Mouse (Mus musculus) kidney, embryonic 14.5 days (tissue): ENCODE results near the gene Flt3. TPM values are rescaled to one million over a fixed set of nuclear protein-coding genes. Genes with fewer than 3 reads are reported as not detected.
A peak's percentile ranks its signal among the peaks of the same experiment; 100 is the strongest.

Experiments used
- ATAC-seq: fragments of 200-750 bp; cut with Nextera tagmentation; 2 replicates; pipeline ENCODE4 v1.8.0; 2017; ENCODE audit warnings: moderate number of reproducible peaks, mild to moderate bottlenecking, moderate TSS enrichment, moderate library complexity; ENCODE audit not compliant: low FRiP score, low TSS enrichment
- H3K27ac ChIP-seq: fragments of 300-500 bp; sonication (generic); 2 replicates; pipeline ENCODE4 v1.5.1; 2014; ENCODE audit warnings: low read depth, mild to moderate bottlenecking, low read length, moderate library complexity, mixed read lengths
- H3K27me3 ChIP-seq: fragments of 300-500 bp; sonication (generic); 2 replicates; pipeline ENCODE4 v1.6.1; 2014; ENCODE audit warnings: mild to moderate bottlenecking, low read length; ENCODE audit not compliant: control insufficient read depth, insufficient read depth
- H3K36me3 ChIP-seq: fragments of 300-500 bp; sonication (generic); 2 replicates; pipeline ENCODE4 v1.6.1; 2014; ENCODE audit warnings: low read length, mixed read lengths; ENCODE audit not compliant: control insufficient read depth, insufficient read depth
- H3K4me1 ChIP-seq: fragments of 300-500 bp; sonication (generic); 2 replicates; pipeline ENCODE4 v1.6.1; 2014; ENCODE audit warnings: low read length, mixed read lengths; ENCODE audit not compliant: control insufficient read depth, insufficient read depth
- H3K4me2 ChIP-seq: fragments of 300-500 bp; sonication (generic); replicated peaks from 2 replicates; pipeline ENCODE4 v1.6.1; 2014; ENCODE audit warnings: low read depth, mild to moderate bottlenecking, low read length
- H3K4me3 ChIP-seq: fragments of 300-500 bp; sonication (generic); 2 replicates; pipeline ENCODE4 v1.5.1; 2014; ENCODE audit warnings: mild to moderate bottlenecking, low read length
- H3K9ac ChIP-seq: fragments of 300-500 bp; sonication (generic); 2 replicates; pipeline ENCODE4 v1.6.1; 2014; ENCODE audit warnings: low read depth, mild to moderate bottlenecking, low read length, moderate library complexity
- H3K9me3 ChIP-seq: fragments of 300-500 bp; sonication (generic); 2 replicates; pipeline ENCODE4 v1.6.1; 2016; ENCODE audit warnings: low read length; ENCODE audit not compliant: control insufficient read depth
- WGBS: fragments of 180-500 bp; shearing (Covaris S2); extraction: QIAGEN DNeasy Blood & Tissue Kit; methylation state at CpG from one replicate; pipeline ENCODE4 v1.1.7; 2014; 5-methylcytosine and 5-hydroxymethylcytosine counted together
- polyA plus RNA-seq: library from polyadenylated mRNA; unstranded; fragments of >200 nt; fragmentation: Nextera tagmentation; extraction: Ambion mirVana; gene quantifications from 2 replicates; pipeline ENCODE4 v1.2.1, GENCODE M21; 2014

The Flt3 gene
- polyA plus RNA-seq, 1 experiment from 2014 or later: not detected

DNA sequence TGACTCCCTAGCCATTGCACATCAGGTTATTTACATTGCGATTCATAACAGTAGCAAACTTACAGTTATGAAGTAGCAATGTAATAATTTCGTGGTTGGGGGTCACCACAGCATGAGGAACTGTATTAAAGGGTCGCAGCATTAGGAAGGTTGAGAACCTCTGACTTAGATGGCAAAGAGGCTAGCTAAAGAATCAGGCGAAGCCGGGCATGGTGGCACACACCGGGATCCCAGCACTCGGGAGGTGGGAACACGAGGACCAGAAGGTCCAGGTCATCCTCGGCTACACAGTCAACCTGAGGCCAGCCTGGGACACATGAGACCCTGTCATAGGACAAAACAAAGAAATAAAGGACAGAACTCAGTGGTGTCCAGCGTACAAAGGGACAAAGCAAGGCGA, 70.3 kb downstream of the Flt3 start:
- no peak overlapping the region for H3K4me2 ChIP-seq
- no peak overlapping the region for H3K9ac ChIP-seq
- no peaks in the 10 kb centered on the region for H3K27me3 ChIP-seq
- H3K9me3 ChIP-seq: no peaks in the 10 kb centered on the region
- H3K27ac ChIP-seq: no peak overlapping the region
- ATAC-seq: no peak
- no peaks in the 10 kb centered on the region for H3K36me3 ChIP-seq
- WGBS: 81% methylated on average over 11 of the region's 11 CpGs
- no peak overlapping the region for H3K4me3 ChIP-seq
- H3K4me1 ChIP-seq: no peaks in the 10 kb centered on the region

DNA sequence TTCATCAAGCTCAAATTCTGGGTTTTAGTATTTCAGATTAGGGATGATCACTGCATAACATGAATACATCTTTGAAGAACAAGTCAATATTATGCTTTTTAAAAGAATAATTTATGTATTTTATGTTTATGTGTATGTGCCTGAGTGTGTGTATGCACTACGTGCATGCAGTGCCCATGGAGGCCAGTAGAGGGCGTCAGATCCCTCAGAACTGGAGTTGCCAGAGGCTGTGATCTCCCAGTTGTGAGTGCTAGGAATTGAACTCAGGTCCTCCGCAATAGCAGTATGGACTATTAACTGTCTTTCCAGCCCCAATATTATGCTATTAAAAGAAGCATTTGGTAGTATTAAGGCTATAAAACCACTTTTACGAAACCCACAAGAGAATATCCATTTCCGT, 72.7 kb downstream of the Flt3 start:
- H3K36me3 ChIP-seq: no peaks in the 10 kb centered on the region
- no peaks in the 10 kb centered on the region for H3K9me3 ChIP-seq
- peaks cover 3% of the 10 kb centered on the region; the same call in 1 of the 2 replicates for H3K27me3 ChIP-seq
- no peak overlapping the region for H3K9ac ChIP-seq
- no peak overlapping the region for H3K4me2 ChIP-seq
- 87% methylated on average over 5 of the region's 5 CpGs for WGBS
- no peak for ATAC-seq
- no peaks in the 10 kb centered on the region for H3K4me1 ChIP-seq
- no peak overlapping the region for H3K27ac ChIP-seq
- H3K4me3 ChIP-seq: no peak overlapping the region

DNA sequence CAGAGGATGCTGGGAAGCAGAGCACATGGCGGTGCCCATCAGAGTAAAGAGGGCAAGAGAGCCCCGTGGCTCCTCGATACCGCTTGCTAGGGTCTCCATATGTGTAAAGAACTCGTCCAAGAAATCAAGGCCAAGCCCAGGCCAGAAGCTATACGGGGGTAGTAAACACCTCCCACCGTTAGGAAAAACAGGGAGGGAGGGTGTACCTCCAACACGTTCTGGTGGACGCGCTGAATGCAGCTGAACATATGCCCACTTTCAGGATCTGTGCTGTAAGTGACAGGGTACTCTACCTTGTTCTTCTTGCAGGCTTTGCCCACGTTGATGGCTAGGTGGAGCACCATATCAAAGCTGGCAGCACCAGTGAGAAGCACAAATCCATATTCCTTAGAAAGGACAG, 74.4 kb downstream of the Flt3 start:
- WGBS: 72% methylated on average over 11 of the region's 11 CpGs
- H3K36me3 ChIP-seq: no peaks in the 10 kb centered on the region
- no peak overlapping the region for H3K4me3 ChIP-seq
- no peak overlapping the region for H3K27ac ChIP-seq
- peaks cover 15% of the 10 kb centered on the region; the same call in 1 of the 2 replicates for H3K27me3 ChIP-seq
- H3K4me1 ChIP-seq: no peaks in the 10 kb centered on the region
- no peak overlapping the region for H3K9ac ChIP-seq
- no peak overlapping the region for H3K4me2 ChIP-seq
- ATAC-seq: no peak
- H3K9me3 ChIP-seq: no peaks in the 10 kb centered on the region

DNA sequence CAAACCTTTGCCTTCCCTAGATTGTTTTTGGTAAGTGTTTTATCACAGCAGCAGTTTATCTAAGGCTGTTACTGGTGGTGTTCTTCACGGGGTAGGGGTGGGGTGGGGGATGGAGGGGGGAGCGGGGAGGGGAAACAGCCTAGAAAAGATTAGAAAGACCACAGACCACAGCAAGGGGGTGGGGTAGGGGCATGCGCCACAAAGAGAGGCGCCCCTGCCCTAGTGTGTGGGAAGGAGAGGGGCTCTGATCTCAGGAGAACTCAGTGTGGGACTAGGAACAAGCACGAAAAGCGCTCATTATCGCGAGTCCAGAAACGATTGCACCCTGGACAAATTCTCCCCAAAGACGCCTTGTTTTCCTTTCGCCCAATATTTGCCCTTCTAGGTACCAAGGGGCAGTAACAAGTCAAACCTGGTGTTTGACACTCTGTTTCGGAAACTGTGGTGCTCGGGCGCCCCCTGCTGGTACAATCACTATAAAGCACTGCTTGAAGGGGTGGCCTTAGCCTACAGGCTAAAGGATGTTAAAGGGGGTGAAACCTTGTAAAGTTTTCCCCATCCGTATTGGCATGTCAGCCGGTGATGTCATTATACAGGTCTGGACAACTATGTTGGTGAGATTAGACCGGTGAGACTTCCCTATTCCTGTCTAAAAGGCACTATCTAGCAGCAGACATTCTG, 76.9 kb downstream of the Flt3 start:
- H3K4me2 ChIP-seq: no peak overlapping the region
- no peak overlapping the region for H3K9ac ChIP-seq
- H3K36me3 ChIP-seq: no peaks in the 10 kb centered on the region
- no peaks in the 10 kb centered on the region for H3K4me1 ChIP-seq
- no peak overlapping the region for H3K27ac ChIP-seq
- H3K4me3 ChIP-seq: no peak overlapping the region
- no peak for ATAC-seq
- no peaks in the 10 kb centered on the region for H3K9me3 ChIP-seq
- H3K27me3 ChIP-seq: peaks cover 22% of the 10 kb centered on the region
- 21% methylated on average over 17 of the region's 17 CpGs for WGBS

DNA sequence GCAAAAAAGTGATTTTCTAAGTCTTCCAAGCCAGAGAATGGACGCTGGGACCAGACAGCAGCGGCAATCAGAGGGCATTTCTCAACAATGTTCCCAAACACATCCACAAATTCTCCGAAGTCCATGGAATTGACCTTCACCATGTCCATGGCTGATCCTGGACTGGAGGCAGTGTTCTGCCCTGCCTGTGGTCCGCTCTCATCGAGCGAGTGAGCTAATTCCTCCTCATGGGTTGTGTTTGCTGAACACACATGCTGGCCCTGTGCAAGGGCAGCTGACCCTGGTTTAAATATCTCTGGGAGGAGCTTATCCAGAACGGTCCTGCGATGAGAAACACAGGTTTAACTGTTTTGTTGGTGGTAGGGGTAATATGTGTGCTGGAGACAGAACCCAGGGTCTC, 78.1 kb downstream of the Flt3 start, which contains the start of gene Urad:
TSS of gene Urad (minus strand) at position 258 of the 400 bp plus-strand sequence.
- H3K4me1 ChIP-seq: no peaks in the 10 kb centered on the region
- no peak within 1 kb of the TSS for H3K4me3 ChIP-seq
- H3K4me2 ChIP-seq: no peak within 1 kb of the TSS
- no peaks in the 10 kb centered on the region for H3K9me3 ChIP-seq
- H3K27me3 ChIP-seq: peaks cover 32% of the 10 kb centered on the region
- H3K36me3 ChIP-seq: no peaks in the 10 kb centered on the region
- no peak within 1 kb of the TSS for H3K9ac ChIP-seq
- no peak for ATAC-seq
- no peak within 1 kb of the TSS for H3K27ac ChIP-seq
- WGBS: 75% methylated on average over 8 of the region's 8 CpGs

DNA sequence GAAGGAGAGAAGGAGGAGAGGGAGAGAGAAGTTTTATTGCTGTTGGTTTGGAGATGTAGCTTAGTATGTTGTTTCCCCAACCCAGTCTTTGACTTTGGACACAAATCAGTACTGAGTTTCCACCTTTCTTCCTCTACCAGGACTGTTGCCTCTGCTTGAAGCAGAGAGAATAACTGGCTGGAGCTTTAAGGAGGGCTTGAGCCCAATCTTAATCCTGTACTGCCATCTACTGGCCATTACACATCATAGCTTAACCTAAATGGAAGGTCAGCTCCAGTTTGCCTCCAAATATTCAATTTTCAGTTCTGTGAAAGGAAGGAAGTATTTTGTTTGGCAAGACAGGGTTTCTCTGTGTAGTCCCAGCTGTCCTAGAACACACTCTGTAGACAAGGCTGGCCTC, 80.6 kb downstream of the Flt3 start:
- Histone ChIP-seq H3K27me3 (peaks cover 58% of the 10 kb centered on the region), H3K36me3 (no peaks in the 10 kb centered on the region), H3K4me3 (no peak overlapping the region), H3K27ac (no peak overlapping the region), H3K4me1 (no peaks in the 10 kb centered on the region), H3K9ac (no peak overlapping the region), H3K4me2 (no peak overlapping the region), H3K9me3 (no peaks in the 10 kb centered on the region)
- peak; percentile 51 for ATAC-seq

DNA sequence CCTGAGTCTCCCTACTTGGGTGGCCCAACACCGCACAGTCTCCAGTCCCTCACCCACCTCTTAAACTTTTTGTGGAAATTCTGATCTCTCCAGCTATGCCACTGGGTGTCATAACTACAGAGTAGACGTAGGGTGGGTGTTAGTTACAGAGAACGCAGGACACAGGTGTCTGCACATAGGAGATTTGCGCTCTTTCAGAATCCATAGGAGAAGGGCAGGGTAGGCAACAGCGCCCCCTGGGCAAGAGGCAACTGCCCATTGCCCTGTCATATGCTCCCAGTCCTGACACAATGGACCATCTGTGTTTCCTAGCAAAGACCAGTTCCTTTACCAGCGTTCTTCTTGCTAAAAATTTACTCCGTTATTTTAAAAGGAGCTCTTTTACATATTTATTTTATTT, 82.3 kb downstream of the Flt3 start:
- Histone ChIP-seq H3K4me3 (no peak overlapping the region), H3K4me2 (no peak overlapping the region), H3K36me3 (no peaks in the 10 kb centered on the region), H3K27me3 (peaks cover 74% of the 10 kb centered on the region), H3K27ac (no peak overlapping the region), H3K9me3 (no peaks in the 10 kb centered on the region), H3K9ac (no peak overlapping the region), H3K4me1 (no peaks in the 10 kb centered on the region)
- ATAC-seq: no peak
- 32% methylated on average over 7 of the region's 7 CpGs for WGBS

DNA sequence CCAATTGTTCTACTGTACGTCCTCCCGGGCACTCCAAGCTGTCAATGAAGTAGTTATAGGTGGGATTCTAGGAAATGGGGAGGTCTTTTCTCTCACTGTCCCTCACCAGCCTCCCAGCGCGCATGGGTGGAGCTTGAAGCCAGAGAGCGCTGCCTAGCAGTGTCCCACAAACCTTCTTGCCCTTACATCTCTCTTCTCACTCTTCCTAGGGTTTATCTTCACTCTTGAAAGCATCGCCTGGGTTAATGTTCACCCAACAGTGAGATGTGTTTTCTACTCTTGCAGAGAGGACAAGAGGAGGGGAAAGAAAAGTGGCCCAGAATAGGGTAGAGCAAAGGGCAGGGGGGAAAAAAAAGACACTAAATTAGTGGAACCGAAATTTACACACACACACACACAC, 83.0 kb downstream of the Flt3 start:
- H3K4me2 ChIP-seq: no peak overlapping the region
- H3K36me3 ChIP-seq: no peaks in the 10 kb centered on the region
- 8% methylated on average over 7 of the region's 7 CpGs for WGBS
- no peak overlapping the region for H3K27ac ChIP-seq
- H3K27me3 ChIP-seq: peaks cover 77% of the 10 kb centered on the region
- H3K4me1 ChIP-seq: no peaks in the 10 kb centered on the region
- H3K9ac ChIP-seq: no peak overlapping the region
- no peak overlapping the region for H3K4me3 ChIP-seq
- no peak for ATAC-seq
- H3K9me3 ChIP-seq: no peaks in the 10 kb centered on the region

DNA sequence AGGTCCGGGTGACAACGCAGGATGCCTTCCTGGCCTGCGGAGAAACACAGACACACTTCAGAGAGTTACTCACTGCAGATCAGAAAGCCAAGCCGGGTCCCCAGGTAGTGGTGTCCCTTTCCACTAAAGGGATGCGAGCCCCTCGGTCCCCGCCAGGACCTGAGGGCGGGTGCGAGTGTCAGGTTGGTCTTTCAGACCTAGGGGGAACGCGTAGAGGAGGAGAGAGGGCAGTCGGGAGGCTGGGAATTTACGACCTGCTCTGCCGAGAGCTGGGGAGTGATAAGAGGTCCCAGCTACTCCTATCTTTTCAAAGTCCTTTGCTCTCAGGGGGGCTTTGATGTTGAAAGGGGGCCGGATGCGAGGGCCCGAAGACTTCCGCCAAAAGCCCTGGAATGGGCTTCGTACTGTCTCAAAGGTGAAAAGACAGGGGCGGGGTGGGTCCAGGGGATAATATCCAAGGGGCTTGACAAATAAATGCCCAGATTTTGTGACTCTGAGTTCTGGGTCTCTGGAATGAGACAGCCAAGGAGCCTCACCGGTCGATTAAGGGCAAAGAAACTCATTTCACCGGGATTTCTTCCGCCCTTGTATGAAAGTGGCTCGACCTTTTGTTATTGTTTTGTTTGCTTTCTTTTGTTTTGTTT, 84.7 kb downstream of the Flt3 start:
- Histone ChIP-seq H3K36me3 (no peaks in the 10 kb centered on the region), H3K27ac (no peak overlapping the region), H3K4me2 (no peak overlapping the region), H3K27me3 (peaks cover 84% of the 10 kb centered on the region), H3K4me1 (no peaks in the 10 kb centered on the region), H3K4me3 (peak overlapping the region; percentile 7; the same call in 1 of the 2 replicates), H3K9ac (no peak overlapping the region), H3K9me3 (no peaks in the 10 kb centered on the region)
- under 1% methylated on average over 25 of the region's 25 CpGs for WGBS
- ATAC-seq: no peak
